Mouse (Mus musculus): ENCODE data around the gene Cmss1. TPM values are rescaled to one million over a fixed set of nuclear protein-coding genes. Genes with fewer than 3 reads are reported as not detected.

The Cmss1 gene
- total RNA-seq, 2 experiments from 2014 or later = 20.1 to 22.0 TPM

DNA sequence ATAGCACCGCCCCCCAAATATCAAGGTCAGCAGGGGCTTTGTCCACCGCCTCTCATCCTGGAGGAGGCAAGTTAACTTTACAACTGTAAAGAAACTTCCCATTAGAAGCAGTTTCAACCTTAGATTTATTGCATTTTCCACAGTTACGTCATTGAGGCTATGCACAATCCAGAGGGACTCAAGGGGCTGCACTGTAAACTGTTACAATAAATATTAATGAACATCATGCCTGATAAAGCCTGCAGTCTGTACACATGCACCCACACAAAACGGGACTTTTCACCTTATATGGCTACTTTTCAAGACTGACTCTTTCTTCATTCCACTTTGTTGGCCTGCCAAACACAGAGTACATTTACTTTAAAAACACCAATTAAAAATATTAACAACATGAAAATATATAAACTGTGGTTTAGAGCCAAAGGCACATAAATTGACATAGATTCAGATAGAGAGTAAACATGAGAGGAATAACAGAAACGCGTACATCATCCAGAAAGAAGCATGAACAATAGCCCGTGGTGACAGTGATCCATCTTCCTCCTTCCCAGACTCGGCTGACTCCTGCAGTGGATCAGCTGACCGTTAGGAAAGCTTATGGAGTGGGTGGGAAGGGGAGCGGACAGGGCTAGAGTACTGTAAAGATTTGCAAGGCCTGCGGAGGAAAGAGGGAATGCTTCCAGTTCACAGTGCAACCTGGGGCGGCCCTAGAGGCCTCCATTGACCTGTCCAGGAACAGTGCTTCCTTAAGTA is 122.4 kb downstream of the Cmss1 start:
- no peak for DNase-seq (ENCODE audit: extremely low spot score in 1 of 2, low spot score in 2 of 2)
- Histone ChIP-seq H3K27ac (no peak overlapping the region), H3K4me3 (no peak overlapping the region)
- intact Hi-C loops (cut with DNase I) = no loop called here
- no peak for TF ChIP-seq CTCF (IDR thresholded peaks at IDR 0.05)

DNA sequence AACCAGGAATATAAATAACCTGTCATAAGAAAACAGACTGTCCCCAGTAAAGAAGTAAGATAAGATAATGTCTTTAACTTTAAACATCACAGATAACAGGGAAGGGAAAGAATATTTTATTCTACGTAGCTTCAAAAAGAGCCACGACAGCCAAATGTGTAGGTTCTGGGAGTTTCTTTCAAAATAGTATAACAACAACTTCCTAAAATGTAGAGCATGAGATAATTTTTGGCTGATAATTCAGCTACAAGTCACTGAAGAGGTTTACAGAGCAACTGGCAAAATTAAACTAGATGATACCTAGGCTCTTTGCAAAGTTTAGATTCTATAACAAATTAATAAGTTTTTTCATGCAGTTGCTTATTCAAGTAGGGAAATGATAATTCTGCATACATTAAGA is 123.2 kb downstream of the Cmss1 start:
- no peak for DNase-seq (ENCODE audit: extremely low spot score in 1 of 2, low spot score in 2 of 2)
- intact Hi-C loops (cut with DNase I) = no loop called here
- Histone ChIP-seq H3K27ac (no peak overlapping the region), H3K4me3 (no peak overlapping the region)
- TF ChIP-seq CTCF (IDR thresholded peaks at IDR 0.05) = no peak

DNA sequence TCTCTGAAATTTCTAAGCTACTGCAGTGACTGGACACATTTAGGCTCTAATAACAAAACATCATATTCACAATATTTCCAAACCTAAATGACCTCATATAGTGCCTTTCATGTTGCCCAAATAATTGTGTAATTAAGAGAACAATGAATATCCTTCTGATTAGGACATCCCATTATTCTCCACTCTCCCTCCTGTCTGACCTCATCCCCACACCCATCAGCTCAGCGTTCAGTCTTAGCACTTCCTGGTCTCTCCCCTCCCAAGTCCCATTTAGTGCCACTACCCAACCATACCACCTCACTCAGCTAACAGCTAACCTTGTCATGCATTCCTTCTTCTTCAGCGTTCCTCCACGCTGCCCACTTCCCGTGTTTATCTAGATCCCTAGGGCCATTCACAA is 123.8 kb downstream of the Cmss1 start:
- no peak overlapping the region for H3K27ac ChIP-seq

DNA sequence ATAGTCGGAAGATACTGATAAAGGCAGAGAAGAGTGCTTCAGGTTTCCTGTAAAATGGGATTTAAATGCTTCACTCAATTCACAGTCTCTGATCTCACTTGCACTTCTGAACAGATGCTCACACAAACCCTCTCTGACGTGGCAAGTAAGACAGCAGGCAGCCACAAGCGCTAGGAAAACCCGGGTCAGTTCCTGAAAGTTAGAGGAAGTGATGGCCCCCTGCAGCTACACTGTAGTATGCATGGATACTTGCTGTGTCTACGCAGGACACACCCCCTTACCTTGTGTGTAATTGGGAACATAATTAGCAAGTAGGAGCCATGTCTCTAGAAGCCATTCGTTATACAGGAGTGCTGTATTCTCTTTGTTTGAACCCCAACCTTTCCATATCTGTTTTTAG is 124.4 kb downstream of the Cmss1 start:
- TF ChIP-seq CTCF (IDR thresholded peaks at IDR 0.05) = no peak
- no peak for DNase-seq (ENCODE audit: extremely low spot score in 1 of 2, low spot score in 2 of 2)
- Histone ChIP-seq H3K27ac (no peak overlapping the region), H3K4me3 (no peak overlapping the region)
- intact Hi-C loops (cut with DNase I) = no loop called here

More for the DNA sequence above, 123.8 kb downstream of the Cmss1 start:
- DNase-seq (ENCODE audit: extremely low spot score in 1 of 2, low spot score in 2 of 2) = no peak
- no peak for TF ChIP-seq CTCF (IDR thresholded peaks at IDR 0.05)
- intact Hi-C loops (cut with DNase I) = no loop called here
- H3K4me3 ChIP-seq = no peak overlapping the region

DNA sequence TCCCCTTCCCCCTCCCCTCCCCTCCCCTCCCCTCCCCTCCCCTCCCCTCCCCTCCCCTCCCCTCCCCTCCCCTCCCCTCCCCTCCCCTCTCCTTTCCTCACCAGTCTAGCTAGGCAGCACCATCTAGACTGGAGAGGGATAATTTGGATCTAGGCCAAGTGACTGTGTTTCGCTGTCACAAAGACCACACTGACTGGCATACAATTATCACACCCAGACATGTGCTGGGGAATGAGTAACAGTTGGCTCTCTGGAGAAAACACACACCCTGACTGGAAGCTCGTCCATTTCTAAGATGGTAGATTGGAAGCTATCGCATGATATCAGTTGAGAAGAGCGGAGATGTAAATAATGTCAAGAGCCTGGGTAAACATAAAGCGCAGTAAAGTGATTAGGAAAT is 126.9 kb downstream of the Cmss1 start:
- Histone ChIP-seq H3K27ac (no peak overlapping the region), H3K4me3 (no peak overlapping the region)
- no peak for TF ChIP-seq CTCF (IDR thresholded peaks at IDR 0.05)
- intact Hi-C loops (cut with DNase I) = no loop called here
- DNase-seq (ENCODE audit: extremely low spot score in 1 of 2, low spot score in 2 of 2) = no peak

GRCm38 (mm10) chr16:57478451-57478850 is 128.2 kb downstream of the Cmss1 start:
- Histone ChIP-seq H3K4me3 (no peak overlapping the region), H3K27ac (no peak overlapping the region)
- TF ChIP-seq CTCF (IDR thresholded peaks at IDR 0.05) = no peak
- no peak for DNase-seq (ENCODE audit: extremely low spot score in 1 of 2, low spot score in 2 of 2)
- intact Hi-C loops (cut with DNase I) = no loop called here

- no peak for TF ChIP-seq CTCF (IDR thresholded peaks at IDR 0.05)
- DNase-seq (ENCODE audit: extremely low spot score in 1 of 2, low spot score in 2 of 2) = no peak
- intact Hi-C loops (cut with DNase I) = no loop called here
Measured at GRCm38 (mm10) chr16:57473415-57474085, 133.1 kb downstream of the Cmss1 start.

DNA sequence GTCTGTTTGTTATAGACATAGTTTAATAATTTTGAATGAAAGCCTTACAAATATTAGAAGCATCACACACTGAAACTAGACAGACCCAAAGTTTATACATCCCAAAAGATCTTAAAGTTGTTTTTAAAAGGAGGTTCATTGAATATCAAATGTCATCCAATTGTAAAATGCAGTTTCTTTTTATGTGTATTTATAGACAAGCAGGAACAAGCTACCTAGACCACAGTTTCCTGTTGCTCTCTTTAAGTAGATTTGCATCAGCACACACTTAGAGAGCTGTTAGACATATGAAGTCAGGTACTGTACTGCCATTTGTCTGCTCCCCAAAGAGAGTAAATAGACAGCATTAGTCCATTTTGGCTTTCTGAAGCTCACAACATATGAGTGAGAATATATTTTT is 135.6 kb downstream of the Cmss1 start:
- Histone ChIP-seq H3K27ac (no peak overlapping the region), H3K4me3 (no peak overlapping the region)
- intact Hi-C loops (cut with DNase I) = no loop called here
- no peak for DNase-seq (ENCODE audit: extremely low spot score in 1 of 2, low spot score in 2 of 2)
- no peak for TF ChIP-seq CTCF (IDR thresholded peaks at IDR 0.05)

More at GRCm38 (mm10) chr16:57473415-57474085, 133.1 kb downstream of the Cmss1 start:
- Histone ChIP-seq H3K27ac (no peak overlapping the region), H3K4me3 (no peak overlapping the region)

DNA sequence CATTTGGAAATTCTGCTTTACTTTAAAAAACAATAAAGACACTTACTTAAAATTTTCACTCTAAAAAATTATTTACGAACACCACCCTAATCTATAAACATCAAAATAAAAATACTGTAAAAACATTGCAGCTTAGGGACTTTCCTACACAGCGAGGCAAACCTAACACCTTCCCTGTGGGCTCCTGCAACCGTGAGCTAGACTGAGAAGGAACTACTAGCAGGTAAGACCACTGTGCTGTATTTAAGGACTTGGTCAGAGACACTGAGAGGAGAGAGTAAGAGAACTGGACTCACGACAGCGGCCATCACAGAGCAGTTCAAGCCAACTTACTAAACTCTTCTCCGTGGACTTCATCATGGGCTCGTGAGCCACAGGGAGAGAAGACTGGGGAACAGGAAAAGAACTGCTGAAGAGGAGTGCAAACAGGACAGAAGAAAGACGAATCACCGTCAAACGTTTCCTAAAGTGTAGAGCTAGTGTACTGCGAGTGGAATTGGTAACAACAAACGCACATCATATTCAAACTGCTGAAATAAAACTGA is 136.3 kb downstream of the Cmss1 start:
- no peak for TF ChIP-seq CTCF (IDR thresholded peaks at IDR 0.05)
- intact Hi-C loops (cut with DNase I) = no loop called here
- no peak overlapping the region for H3K27ac ChIP-seq
- no peak overlapping the region for H3K4me3 ChIP-seq
- no peak for DNase-seq (ENCODE audit: extremely low spot score in 1 of 2, low spot score in 2 of 2)

DNA sequence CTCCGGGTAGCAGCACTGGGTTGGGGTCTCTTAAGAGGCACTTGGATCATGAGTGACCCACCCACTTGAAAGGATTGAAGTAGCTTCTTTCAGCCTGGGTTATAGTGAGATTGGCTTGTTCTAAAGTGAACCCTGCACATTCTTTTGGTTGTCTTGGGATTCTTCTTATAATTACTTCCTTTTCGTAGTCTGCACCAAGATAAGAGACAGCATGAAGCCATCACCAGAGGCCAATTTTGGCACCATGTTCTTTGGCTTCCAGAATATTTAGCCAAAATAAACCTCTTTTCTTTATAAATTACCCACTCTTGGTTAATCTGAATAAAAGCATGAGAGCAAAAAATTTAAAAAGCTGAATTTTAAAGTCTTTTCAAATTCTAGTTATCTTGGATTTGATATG is 136.8 kb downstream of the Cmss1 start:
- H3K4me3 ChIP-seq = no peak overlapping the region
- no peak overlapping the region for H3K27ac ChIP-seq
- intact Hi-C loops (cut with DNase I) = no loop called here
- no peak for TF ChIP-seq CTCF (IDR thresholded peaks at IDR 0.05)
- no peak for DNase-seq (ENCODE audit: extremely low spot score in 1 of 2, low spot score in 2 of 2)

- no peak for DNase-seq (ENCODE audit: extremely low spot score in 1 of 2, low spot score in 2 of 2)
- intact Hi-C loops (cut with DNase I) = no loop called here
- TF ChIP-seq CTCF (IDR thresholded peaks at IDR 0.05) = no peak
- Histone ChIP-seq H3K27ac (no peak overlapping the region), H3K4me3 (no peak overlapping the region)
Measured at GRCm38 (mm10) chr16:57469301-57469700, 137.4 kb downstream of the Cmss1 start.

- no peak for DNase-seq (ENCODE audit: extremely low spot score in 1 of 2, low spot score in 2 of 2)
- Histone ChIP-seq H3K27ac (no peak overlapping the region), H3K4me3 (no peak overlapping the region)
- no peak for TF ChIP-seq CTCF (IDR thresholded peaks at IDR 0.05)
- intact Hi-C loops (cut with DNase I) = no loop called here
Measured at GRCm38 (mm10) chr16:57465386-57465913, 141.2 kb downstream of the Cmss1 start.

Measured in left cerebral cortex, adult 2 months (tissue).